In the genomic region with DNA sequence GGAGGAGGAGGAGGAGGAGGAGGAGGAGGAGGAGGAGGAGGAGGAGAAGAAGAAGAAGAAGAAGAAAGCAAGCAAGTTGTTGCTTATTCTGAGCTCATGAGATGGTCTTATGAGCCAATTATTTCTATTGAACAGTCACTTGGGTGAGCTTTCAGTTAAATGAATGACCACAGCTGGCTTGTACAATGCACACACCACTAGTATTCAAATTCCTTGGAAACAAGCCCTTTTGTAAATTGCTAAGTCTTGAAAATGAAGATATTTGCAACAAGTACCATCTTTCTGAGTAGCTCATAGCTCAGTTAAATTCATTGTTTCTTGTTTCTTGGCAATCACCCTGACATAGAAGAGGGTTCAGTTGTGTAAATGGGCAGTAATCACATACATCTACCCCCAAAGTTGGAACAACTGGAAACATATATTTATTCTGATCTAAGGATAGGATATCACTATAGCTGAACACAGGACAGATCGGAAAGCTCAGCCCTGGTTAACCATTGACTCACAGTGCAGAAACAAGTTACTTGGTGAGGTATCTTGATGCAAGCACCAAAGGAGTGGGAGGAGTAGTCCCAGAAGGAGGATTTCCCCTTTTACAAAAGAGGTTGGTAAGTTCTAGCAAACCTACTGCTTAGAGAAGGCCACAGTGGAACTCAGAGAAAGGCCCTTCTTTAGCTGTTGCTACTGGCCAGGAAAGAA, we compare ENCODE assay signal across 11 mouse cellular contexts. TPM values are rescaled to one million over a fixed set of nuclear protein-coding genes. Genes with fewer than 3 reads are reported as not detected.
DNase-seq lines count a peak whose midpoint lies in the region; ATAC-seq and TF ChIP-seq lines count a peak whose summit lies in the region.
"Had no signal": no experiment of that assay in that cellular context is flagged by ENCODE, and none has a peak within 500 bp of the region (broad histone marks: within the 10 kb centered on the region; RNA-seq: fewer than 3 reads in every experiment).

No protein-coding gene starts in this region.

- H3K4me3 ChIP-seq in left cerebral cortex, adult 2 months = no peak overlapping the region
- no peak overlapping the region for H3K4me3 ChIP-seq in brown adipose tissue, adult 24 weeks (ENCODE audit: insufficient read depth, low read depth, low read length)
- H3K4me3 ChIP-seq in intestine, postnatal 0 days (ENCODE audit: low read depth, low read length) = no peak overlapping the region
- H3K4me3 ChIP-seq in hindbrain, embryonic 16.5 days (ENCODE audit: low read length) = no peak overlapping the region
- no peak overlapping the region for H3K4me3 ChIP-seq in cerebellum, adult 2 months (replicated peaks; ENCODE audit: insufficient read depth, low read depth, low read length)
- no peak overlapping the region for H3K4me3 ChIP-seq in midbrain, postnatal 0 days (ENCODE audit: low read depth, low read length)

- H3K4me1 ChIP-seq in brown adipose tissue, adult 24 weeks (ENCODE audit: control insufficient read depth, insufficient read depth, insufficient read length, low read length) = peaks cover 2% of the 10 kb centered on the region; the same call in 1 of the 2 replicates
- H3K4me1 ChIP-seq in intestine, postnatal 0 days (replicated peaks; ENCODE audit: control insufficient read depth, insufficient read depth, low read length) = peaks cover 34% of the 10 kb centered on the region
- H3K4me1 ChIP-seq in hindbrain, embryonic 16.5 days (ENCODE audit: control insufficient read depth, insufficient read depth, low read depth, low read length) = no peaks in the 10 kb centered on the region
- H3K4me1 ChIP-seq in cerebellum, adult 2 months (ENCODE audit: control insufficient read depth, insufficient read depth, low read length) = no peaks in the 10 kb centered on the region
- no peaks in the 10 kb centered on the region for H3K4me1 ChIP-seq in midbrain, postnatal 0 days (ENCODE audit: insufficient read depth, low read length)

- ATAC-seq in intestine, postnatal 0 days = peak; percentile 72
- peak; percentile 18; the same call in 1 of the 2 replicates for ATAC-seq in neutrophil, adult 5-6 weeks (ENCODE audit: extremely low read depth, insufficient number of reproducible peaks, low FRiP score, poor library complexity, severe bottlenecking)
- ATAC-seq in hindbrain, embryonic 16.5 days = no peak
- no peak for ATAC-seq in midbrain, postnatal 0 days (ENCODE audit: low FRiP score)

- no peak overlapping the region for H3K4me2 ChIP-seq in intestine, postnatal 0 days (replicated peaks; ENCODE audit: low read depth)
- no peak overlapping the region for H3K4me2 ChIP-seq in hindbrain, embryonic 16.5 days (ENCODE audit: low read length)
- no peak overlapping the region for H3K4me2 ChIP-seq in midbrain, postnatal 0 days (ENCODE audit: low read depth, low read length, poor library complexity, severe bottlenecking)

- 39% methylated on average over 1 of the region's 1 CpGs for WGBS in intestine, postnatal 0 days
- WGBS in hindbrain, embryonic 16.5 days = 87% methylated on average over 1 of the region's 1 CpGs
- WGBS in cerebellum, adult 2 months = 89% methylated on average over 1 of the region's 1 CpGs
- 91% methylated on average over 1 of the region's 1 CpGs for WGBS in midbrain, postnatal 0 days

- H3K9ac ChIP-seq in intestine, postnatal 0 days (ENCODE audit: low read depth, low read length) = no peak overlapping the region
- H3K9ac ChIP-seq in hindbrain, embryonic 16.5 days (ENCODE audit: low read depth, low read length) = no peak overlapping the region
- H3K9ac ChIP-seq in midbrain, postnatal 0 days (replicated peaks; ENCODE audit: low read length, poor library complexity, severe bottlenecking) = no peak overlapping the region

- H3K27me3 ChIP-seq in intestine, postnatal 0 days (replicated peaks; ENCODE audit: control insufficient read depth, insufficient read depth, low read length) = no peaks in the 10 kb centered on the region
- no peaks in the 10 kb centered on the region for H3K27me3 ChIP-seq in hindbrain, embryonic 16.5 days (replicated peaks; ENCODE audit: control insufficient read depth, insufficient read depth, low read length)
- H3K27me3 ChIP-seq in cerebellum, adult 2 months (ENCODE audit: control insufficient read depth, insufficient read depth, low read length) = no peaks in the 10 kb centered on the region
- H3K27me3 ChIP-seq in midbrain, postnatal 0 days (ENCODE audit: insufficient read depth, low read length) = no peaks in the 10 kb centered on the region

- intact Hi-C loops in left cerebral cortex, adult 2 months (cut with DNase I) = no loop called here
- intact Hi-C loops in left cerebral cortex, postnatal 4 days (cut with DNase I) = no loop called here

- DNase-seq in left cerebral cortex, adult 2 months (ENCODE audit: extremely low spot score in 1 of 2, low spot score in 2 of 2) = no peak
- no peak for DNase-seq in left cerebral cortex, postnatal 4 days
- DNase-seq in cerebellum, adult 2 months = no peak
- no peak for DNase-seq in midbrain, postnatal 0 days (ENCODE audit: low spot score)
- DNase-seq: heart, postnatal 36 days; retina, postnatal 1 day; thymus, postnatal 4 days had no signal

- peak overlapping the region; percentile 36; the same call in 1 of the 2 replicates for H3K27ac ChIP-seq in left cerebral cortex, adult 2 months
- peak overlapping the region; percentile 82 for H3K27ac ChIP-seq in brown adipose tissue, adult 24 weeks (replicated peaks; ENCODE audit: low read depth, low read length)
- H3K27ac ChIP-seq in intestine, postnatal 0 days (ENCODE audit: low read depth, low read length) = peak overlapping the region; percentile 65
- H3K27ac ChIP-seq in hindbrain, embryonic 16.5 days (ENCODE audit: low read depth, low read length) = no peak overlapping the region
- no peak overlapping the region for H3K27ac ChIP-seq in cerebellum, adult 2 months (ENCODE audit: insufficient read depth, low read length)
- no peak overlapping the region for H3K27ac ChIP-seq in midbrain, postnatal 0 days (ENCODE audit: low read depth, low read length)

- TF ChIP-seq CTCF in left cerebral cortex, adult 2 months (IDR thresholded peaks at IDR 0.05) = no peak
- TF ChIP-seq CTCF in intestine, postnatal 0 days (IDR thresholded peaks at IDR 0.05; ENCODE audit: low read depth) = no peak
- no peak for TF ChIP-seq CTCF in cerebellum, adult 2 months (IDR thresholded peaks at IDR 0.05; ENCODE audit: borderline replicate concordance, insufficient read depth, low read depth, low read length)
- no peak for TF ChIP-seq CTCF in midbrain, postnatal 0 days (IDR thresholded peaks at IDR 0.05)

- H3K36me3 ChIP-seq in intestine, postnatal 0 days (ENCODE audit: control insufficient read depth, insufficient read depth) = peaks cover 8% of the 10 kb centered on the region; the same call in 1 of the 2 replicates
- H3K36me3 ChIP-seq in hindbrain, embryonic 16.5 days (ENCODE audit: control insufficient read depth, insufficient read depth, low read length) = no peaks in the 10 kb centered on the region
- H3K36me3 ChIP-seq in midbrain, postnatal 0 days (ENCODE audit: insufficient read depth, low read length) = no peaks in the 10 kb centered on the region; the same call in 1 of the 2 replicates

- no peak for TF ChIP-seq POLR2A in cerebellum, adult 2 months (IDR thresholded peaks at IDR 0.05; ENCODE audit: borderline replicate concordance, insufficient read depth, low read length)

- no peaks in the 10 kb centered on the region for H3K9me3 ChIP-seq in intestine, postnatal 0 days (ENCODE audit: control insufficient read depth)
- no peaks in the 10 kb centered on the region for H3K9me3 ChIP-seq in hindbrain, embryonic 16.5 days (ENCODE audit: control insufficient read depth, low read length)
- no peaks in the 10 kb centered on the region for H3K9me3 ChIP-seq in midbrain, postnatal 0 days (ENCODE audit: low read length)

RNA-seq across cellular contexts. Expression of a gene that starts 13.3 kb away (rescaled TPM):
- total RNA-seq in left cerebral cortex, adult 2 months (2021) = under 1 TPM; 0.14 to 0.20 TPM
- total RNA-seq in left cerebral cortex, postnatal 4 days (2021) = under 1 TPM in 1 of 2 experiments, not detected in 1; 0.38 TPM
- polyA plus RNA-seq in brown adipose tissue, adult 24 weeks (2012; ENCODE audit: insufficient read depth, insufficient read length, missing spikeins) = 4.4 and 4.5 TPM in 2 replicates
- 24.0 and 25.4 TPM in 2 replicates for polyA plus RNA-seq in intestine, postnatal 0 days (2015; fragmentation: Nextera tagmentation; extraction: Ambion mirVana)
- total RNA-seq in neutrophil, adult 5-6 weeks (2017) = 72.7 and 76.0 TPM in 2 replicates
- 0.84 and 1.2 TPM in 2 replicates for polyA plus RNA-seq in hindbrain, embryonic 16.5 days (2015; fragmentation: Nextera tagmentation; extraction: Ambion mirVana)
- polyA plus RNA-seq in cerebellum, adult 2 months (2012; rRNA removed) = 0.77 and 0.79 TPM in 2 replicates
- total RNA-seq in midbrain, postnatal 0 days (2014; rRNA removed) = 1.2 and 1.4 TPM in 2 replicates
- 0.91 and 0.93 TPM in 2 replicates for polyA plus RNA-seq in midbrain, postnatal 0 days (2015; fragmentation: Nextera tagmentation; extraction: Ambion mirVana)

RNA-seq across cellular contexts. Expression of a gene that starts 52.1 kb away (rescaled TPM):
- 10 to 100 TPM; 28.4 to 33.3 TPM for total RNA-seq in left cerebral cortex, adult 2 months (2021)
- total RNA-seq in left cerebral cortex, postnatal 4 days (2021) = 10 to 100 TPM; 57.0 to 62.3 TPM
- polyA plus RNA-seq in brown adipose tissue, adult 24 weeks (2012; ENCODE audit: insufficient read depth, insufficient read length, missing spikeins) = 107 and 131 TPM in 2 replicates
- 122 and 131 TPM in 2 replicates for polyA plus RNA-seq in intestine, postnatal 0 days (2015; fragmentation: Nextera tagmentation; extraction: Ambion mirVana)
- total RNA-seq in neutrophil, adult 5-6 weeks (2017) = 43.8 and 56.6 TPM in 2 replicates
- polyA plus RNA-seq in hindbrain, embryonic 16.5 days (2015; fragmentation: Nextera tagmentation; extraction: Ambion mirVana) = 65.5 and 72.5 TPM in 2 replicates
- 47.0 and 49.3 TPM in 2 replicates for polyA plus RNA-seq in cerebellum, adult 2 months (2012; rRNA removed)
- 37.2 and 64.8 TPM in 2 replicates for total RNA-seq in midbrain, postnatal 0 days (2014; rRNA removed)
- 64.6 and 67.3 TPM in 2 replicates for polyA plus RNA-seq in midbrain, postnatal 0 days (2015; fragmentation: Nextera tagmentation; extraction: Ambion mirVana)

RNA-seq across cellular contexts. Expression of a gene that starts 52.1 kb away (rescaled TPM):
- total RNA-seq in left cerebral cortex, adult 2 months (2021) = 10 to 100 TPM; 45.9 to 52.6 TPM
- 10 to 100 TPM; 35.4 to 36.9 TPM for total RNA-seq in left cerebral cortex, postnatal 4 days (2021)
- polyA plus RNA-seq in brown adipose tissue, adult 24 weeks (2012; ENCODE audit: insufficient read depth, insufficient read length, missing spikeins) = 25.1 and 44.5 TPM in 2 replicates
- polyA plus RNA-seq in intestine, postnatal 0 days (2015; fragmentation: Nextera tagmentation; extraction: Ambion mirVana) = 67.9 and 71.3 TPM in 2 replicates
- total RNA-seq in neutrophil, adult 5-6 weeks (2017) = 87.7 and 91.4 TPM in 2 replicates
- 49.8 and 50.8 TPM in 2 replicates for polyA plus RNA-seq in hindbrain, embryonic 16.5 days (2015; fragmentation: Nextera tagmentation; extraction: Ambion mirVana)
- polyA plus RNA-seq in cerebellum, adult 2 months (2012; rRNA removed) = 42.2 and 44.7 TPM in 2 replicates
- total RNA-seq in midbrain, postnatal 0 days (2014; rRNA removed) = 49.4 and 57.5 TPM in 2 replicates
- 36.6 and 43.0 TPM in 2 replicates for polyA plus RNA-seq in midbrain, postnatal 0 days (2015; fragmentation: Nextera tagmentation; extraction: Ambion mirVana)

Comparison
In these comparisons a context has a peak if more than half of its experiments do, and no peak if none do; other contexts are left out.
1. H3K27ac ChIP-seq: peak in left cerebral cortex, adult 2 months (single experiment), brown adipose tissue, adult 24 weeks (single experiment) and intestine, postnatal 0 days (single experiment); none in hindbrain, embryonic 16.5 days (single experiment), cerebellum, adult 2 months (single experiment) and midbrain, postnatal 0 days (single experiment).
2. ATAC-seq: peak in intestine, postnatal 0 days (single experiment) and neutrophil, adult 5-6 weeks (single experiment); none in hindbrain, embryonic 16.5 days (single experiment) and midbrain, postnatal 0 days (single experiment).